Mouse (Mus musculus): ENCODE measurements at regions not wholly inside any gene's neighbourhood (a gene's known extent, or its start where the extent isn't known, plus 50 kb on each side); places are given as distances from the start of the nearest gene placed in this dataset.

GRCm38 (mm10) chr8:126662797-126663784 is 69.3 kb upstream of the Irf2bp2 start:
- no peak for DNase-seq (ENCODE audit: low spot score in 2 of 2)

GRCm38 (mm10) chr8:126662151-126662550 is 68.4 kb upstream of the Irf2bp2 start:
- DNase-seq (ENCODE audit: low spot score in 2 of 2): no peak

GRCm38 (mm10) chr8:126661511-126662142 is 67.8 kb upstream of the Irf2bp2 start:
- no peak for DNase-seq (ENCODE audit: low spot score in 2 of 2)

GRCm38 (mm10) chr8:126660658-126661316 is 67.0 kb upstream of the Irf2bp2 start:
- DNase-seq (ENCODE audit: low spot score in 2 of 2): no peak

- DNase-seq (ENCODE audit: low spot score in 2 of 2): no peak
These were observed 66.2 kb upstream of the Irf2bp2 start for GRCm38 (mm10) chr8:126659691-126660657.

DNA sequence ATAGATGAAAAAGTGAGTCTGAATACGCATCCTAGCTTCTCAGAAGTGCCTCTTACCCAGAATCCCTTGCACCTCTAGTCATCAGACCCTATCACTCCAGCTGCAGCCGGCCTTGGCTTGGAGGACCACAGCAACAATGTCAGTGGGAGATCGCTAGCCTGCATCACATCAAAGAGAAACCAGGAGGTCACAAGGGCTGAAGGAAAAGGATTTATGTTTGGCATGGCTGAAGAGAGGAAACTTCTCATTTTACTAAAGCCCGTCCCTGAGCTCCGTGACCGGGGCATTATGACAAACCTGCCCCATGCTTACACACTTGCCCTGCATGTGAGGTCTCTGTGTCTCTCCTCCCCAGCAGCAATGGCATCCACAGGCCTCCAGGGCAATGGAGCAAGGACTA is 63.8 kb upstream of the Irf2bp2 start:
- no peak for DNase-seq (ENCODE audit: low spot score in 2 of 2)

DNA sequence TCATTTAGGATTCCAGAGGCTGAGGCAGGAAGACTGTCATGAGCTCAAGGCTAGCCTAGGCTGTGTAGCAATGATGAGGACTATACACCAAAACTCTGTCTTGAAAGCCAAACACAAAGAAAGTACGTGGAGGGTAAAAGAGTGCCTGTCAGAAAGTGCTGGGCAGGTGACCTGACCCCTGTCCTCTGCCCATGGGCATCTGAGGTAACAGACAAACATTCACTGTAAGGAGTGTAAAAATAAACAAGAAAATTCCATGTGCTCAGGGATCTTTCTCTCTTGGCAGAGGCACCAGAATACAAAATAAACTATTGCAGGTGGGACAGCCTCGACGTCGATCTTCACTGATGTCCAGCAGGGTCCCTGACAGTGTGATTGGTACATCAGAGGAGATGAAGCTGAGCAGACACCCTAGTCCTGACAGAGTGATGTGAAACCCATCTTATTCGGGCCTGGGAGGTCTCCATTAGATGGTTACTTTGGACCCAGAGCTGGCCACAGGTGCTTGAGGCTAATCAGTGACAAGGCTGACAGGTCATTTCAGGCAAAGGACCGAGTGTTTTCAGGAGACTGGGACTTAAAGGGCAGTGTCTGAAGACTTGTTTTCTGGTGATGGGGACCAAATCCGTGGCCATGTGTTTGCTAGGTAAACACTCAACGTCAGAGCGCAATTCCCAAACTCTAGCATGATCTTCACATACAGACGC is 62.9 kb upstream of the Irf2bp2 start:
- DNase-seq (ENCODE audit: low spot score in 2 of 2): no peak

DNA sequence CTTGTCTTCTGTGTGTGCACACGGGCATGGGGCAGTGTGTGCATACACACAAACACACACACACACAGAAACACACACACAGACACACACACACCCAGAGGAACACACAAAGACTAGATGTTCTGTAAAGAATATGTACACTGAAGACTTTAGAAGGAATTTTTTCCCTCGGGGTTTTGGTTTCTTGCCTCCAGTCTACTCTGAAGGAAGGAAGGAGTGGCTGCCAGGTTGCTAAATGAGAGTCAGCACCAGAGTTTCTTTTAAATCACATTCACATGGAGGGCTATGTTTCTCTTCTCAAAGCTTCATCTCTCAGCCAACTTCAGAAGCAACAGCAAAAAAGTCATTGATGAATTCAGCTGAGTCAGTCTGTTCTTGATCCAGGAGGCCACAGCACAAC is 61.8 kb upstream of the Irf2bp2 start:
- DNase-seq (ENCODE audit: low spot score in 2 of 2): no peak

GRCm38 (mm10) chr8:126654353-126654752 is 60.6 kb upstream of the Irf2bp2 start:
- DNase-seq (ENCODE audit: low spot score in 2 of 2): no peak

GRCm38 (mm10) chr8:126652151-126652550 is 58.4 kb upstream of the Irf2bp2 start:
- DNase-seq (ENCODE audit: low spot score in 2 of 2): no peak

DNA sequence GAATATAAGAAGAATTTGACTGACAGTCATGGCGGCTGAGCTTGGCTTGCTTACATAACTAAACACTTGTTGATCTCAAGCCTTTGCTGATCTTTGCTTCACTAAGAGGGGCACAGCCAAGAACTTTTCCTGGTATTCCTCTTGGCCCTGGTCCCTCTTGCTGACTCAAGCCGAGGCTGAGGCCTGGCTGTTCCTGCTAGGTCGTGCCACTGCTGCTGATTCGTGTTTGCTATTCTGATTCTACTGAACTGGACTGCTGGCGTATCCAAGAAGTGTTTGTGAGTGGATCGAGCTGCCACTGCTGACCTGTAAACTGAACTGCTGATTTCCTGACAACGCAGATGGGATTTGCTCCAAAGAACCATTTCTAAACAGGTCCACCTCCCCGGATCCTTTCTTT is 57.2 kb upstream of the Irf2bp2 start:
- DNase-seq (ENCODE audit: low spot score in 2 of 2): no peak

- no peak for DNase-seq (ENCODE audit: low spot score in 2 of 2)
These were observed 55.5 kb upstream of the Irf2bp2 start for GRCm38 (mm10) chr8:126649305-126649704.

DNA sequence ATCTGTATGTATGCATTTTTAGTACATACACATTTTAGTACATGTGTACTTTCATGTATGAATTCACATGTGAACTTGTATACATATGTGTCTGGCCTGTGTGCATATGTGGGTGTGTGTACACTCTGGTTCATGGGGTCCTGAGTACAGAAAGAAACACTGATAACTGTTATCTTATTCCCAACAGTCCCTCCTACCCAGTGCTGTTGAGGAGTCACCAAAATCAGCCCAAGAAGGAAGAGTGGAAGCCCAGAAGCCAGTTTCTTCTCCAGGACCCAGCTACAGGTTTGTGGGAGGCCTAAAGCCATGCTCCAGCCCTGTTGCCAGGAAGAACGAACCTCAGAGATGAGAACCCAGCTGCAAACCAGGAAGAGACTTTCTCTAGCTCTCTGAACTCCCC is 53.6 kb upstream of the Irf2bp2 start:
- no peak for DNase-seq (ENCODE audit: low spot score in 2 of 2)

GRCm38 (mm10) chr8:126646604-126647311 is 53.0 kb upstream of the Irf2bp2 start:
- DNase-seq (ENCODE audit: low spot score in 2 of 2): no peak

DNA sequence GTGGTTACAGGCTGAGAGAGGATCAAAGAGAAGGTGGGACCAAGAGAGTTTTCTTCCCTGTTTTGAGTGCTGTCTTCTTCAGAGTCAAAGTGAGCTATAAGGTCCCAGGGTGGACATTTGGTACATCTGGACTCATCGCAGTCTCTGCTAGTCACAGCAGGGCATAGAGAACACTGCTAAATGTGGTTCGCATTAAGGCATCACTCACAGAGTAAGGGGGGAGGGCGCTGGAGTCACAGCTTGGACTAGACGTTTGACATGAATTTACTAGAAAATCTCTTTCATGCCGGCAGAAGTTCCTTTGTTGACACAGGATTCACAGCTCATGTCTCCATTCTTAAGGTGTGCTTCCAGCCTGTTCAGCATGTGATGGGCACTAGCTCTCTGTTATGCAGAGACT is 50.4 kb upstream of the Irf2bp2 start:
- no peak for DNase-seq (ENCODE audit: low spot score in 2 of 2)

All from layer of hippocampus, postnatal 10 days (tissue).